Mouse (Mus musculus): ENCODE data around the gene Fggy. TPM values are rescaled to one million over a fixed set of nuclear protein-coding genes. Genes with fewer than 3 reads are reported as not detected.

Gene Fggy
- polyA plus RNA-seq, 1 experiment from 2014 or later: 22.8 TPM

GRCm38 (mm10) chr4:95624696-95625095 lies 67.4 kb downstream of the Fggy start:
- Histone ChIP-seq H3K9ac (ENCODE audit: low read depth, low read length) (no peak overlapping the region), H3K9me3 (ENCODE audit: control insufficient read depth, low read length) (no peaks in the 10 kb centered on the region), H3K4me3 (ENCODE audit: low read length) (no peak overlapping the region), H3K4me2 (ENCODE audit: low read depth, low read length) (no peak overlapping the region), H3K27ac (ENCODE audit: low read length) (no peak overlapping the region), H3K27me3 (replicated peaks; ENCODE audit: control insufficient read depth, insufficient read depth, low read length) (no peaks in the 10 kb centered on the region), H3K36me3 (ENCODE audit: control insufficient read depth, insufficient read depth, low read length) (no peaks in the 10 kb centered on the region), H3K4me1 (ENCODE audit: control insufficient read depth, insufficient read depth, low read length) (no peaks in the 10 kb centered on the region)
- WGBS: 87% methylated on average over 3 of the region's 3 CpGs
- ATAC-seq: no peak

- H3K9me3 ChIP-seq (ENCODE audit: control insufficient read depth, low read length): no peaks in the 10 kb centered on the region
Observed at GRCm38 (mm10) chr4:95625651-95626050, 68.3 kb downstream of the Fggy start.

GRCm38 (mm10) chr4:95626186-95626585 lies 68.9 kb downstream of the Fggy start:
- Histone ChIP-seq H3K9ac (ENCODE audit: low read depth, low read length) (no peak overlapping the region), H3K4me2 (ENCODE audit: low read depth, low read length) (no peak overlapping the region), H3K27ac (ENCODE audit: low read length) (no peak overlapping the region), H3K4me3 (ENCODE audit: low read length) (no peak overlapping the region), H3K36me3 (ENCODE audit: control insufficient read depth, insufficient read depth, low read length) (no peaks in the 10 kb centered on the region), H3K4me1 (ENCODE audit: control insufficient read depth, insufficient read depth, low read length) (no peaks in the 10 kb centered on the region), H3K9me3 (ENCODE audit: control insufficient read depth, low read length) (no peaks in the 10 kb centered on the region), H3K27me3 (replicated peaks; ENCODE audit: control insufficient read depth, insufficient read depth, low read length) (no peaks in the 10 kb centered on the region)
- no peak for ATAC-seq
- WGBS: 92% methylated on average over 3 of the region's 3 CpGs

More at GRCm38 (mm10) chr4:95625651-95626050, 68.3 kb downstream of the Fggy start:
- WGBS: 75% methylated on average over 4 of the region's 4 CpGs
- Histone ChIP-seq H3K4me1 (ENCODE audit: control insufficient read depth, insufficient read depth, low read length) (no peaks in the 10 kb centered on the region), H3K4me2 (ENCODE audit: low read depth, low read length) (no peak overlapping the region), H3K27me3 (replicated peaks; ENCODE audit: control insufficient read depth, insufficient read depth, low read length) (no peaks in the 10 kb centered on the region), H3K27ac (ENCODE audit: low read length) (no peak overlapping the region), H3K36me3 (ENCODE audit: control insufficient read depth, insufficient read depth, low read length) (no peaks in the 10 kb centered on the region), H3K9ac (ENCODE audit: low read depth, low read length) (no peak overlapping the region), H3K4me3 (ENCODE audit: low read length) (no peak overlapping the region)
- ATAC-seq: no peak

- 84% methylated on average over 3 of the region's 3 CpGs for WGBS
- Histone ChIP-seq H3K9me3 (ENCODE audit: control insufficient read depth, low read length) (no peaks in the 10 kb centered on the region), H3K4me3 (ENCODE audit: low read length) (no peak overlapping the region), H3K27ac (ENCODE audit: low read length) (no peak overlapping the region), H3K9ac (ENCODE audit: low read depth, low read length) (no peak overlapping the region), H3K27me3 (replicated peaks; ENCODE audit: control insufficient read depth, insufficient read depth, low read length) (no peaks in the 10 kb centered on the region), H3K4me2 (ENCODE audit: low read depth, low read length) (no peak overlapping the region), H3K4me1 (ENCODE audit: control insufficient read depth, insufficient read depth, low read length) (peaks cover 13% of the 10 kb centered on the region), H3K36me3 (ENCODE audit: control insufficient read depth, insufficient read depth, low read length) (no peaks in the 10 kb centered on the region)
- ATAC-seq: no peak
Observed at GRCm38 (mm10) chr4:95634903-95635302, 77.6 kb downstream of the Fggy start.

- WGBS: 28% methylated on average over 7 of the region's 7 CpGs
- peak; percentile 79 for ATAC-seq
- Histone ChIP-seq H3K4me3 (ENCODE audit: low read length) (no peak overlapping the region), H3K27ac (ENCODE audit: low read length) (peak overlapping the region; percentile 65), H3K27me3 (replicated peaks; ENCODE audit: control insufficient read depth, insufficient read depth, low read length) (no peaks in the 10 kb centered on the region), H3K9ac (ENCODE audit: low read depth, low read length) (no peak overlapping the region), H3K9me3 (ENCODE audit: control insufficient read depth, low read length) (no peaks in the 10 kb centered on the region), H3K4me1 (ENCODE audit: control insufficient read depth, insufficient read depth, low read length) (peaks cover 13% of the 10 kb centered on the region), H3K4me2 (ENCODE audit: low read depth, low read length) (peak overlapping the region; percentile 17), H3K36me3 (ENCODE audit: control insufficient read depth, insufficient read depth, low read length) (no peaks in the 10 kb centered on the region)
Observed at GRCm38 (mm10) chr4:95636937-95637749, 79.8 kb downstream of the Fggy start.

- Histone ChIP-seq H3K27me3 (replicated peaks; ENCODE audit: control insufficient read depth, insufficient read depth, low read length) (no peaks in the 10 kb centered on the region), H3K4me1 (ENCODE audit: control insufficient read depth, insufficient read depth, low read length) (peaks cover 13% of the 10 kb centered on the region), H3K9me3 (ENCODE audit: control insufficient read depth, low read length) (no peaks in the 10 kb centered on the region), H3K36me3 (ENCODE audit: control insufficient read depth, insufficient read depth, low read length) (no peaks in the 10 kb centered on the region), H3K27ac (ENCODE audit: low read length) (peak overlapping the region; percentile 65), H3K4me2 (ENCODE audit: low read depth, low read length) (no peak overlapping the region), H3K9ac (ENCODE audit: low read depth, low read length) (no peak overlapping the region), H3K4me3 (ENCODE audit: low read length) (no peak overlapping the region)
- 0 out of 2 replicates have a peak, but pooled peaks have one; percentile 17 for ATAC-seq
- 61% methylated on average over 3 of the region's 3 CpGs for WGBS
Observed at GRCm38 (mm10) chr4:95638063-95638462, 80.8 kb downstream of the Fggy start.

GRCm38 (mm10) chr4:95640831-95641230 lies 83.5 kb downstream of the Fggy start:
- no peaks in the 10 kb centered on the region for H3K27me3 ChIP-seq (replicated peaks; ENCODE audit: control insufficient read depth, insufficient read depth, low read length)
- ATAC-seq: no peak
- H3K4me3 ChIP-seq (ENCODE audit: low read length): no peak overlapping the region
- no peak overlapping the region for H3K27ac ChIP-seq (ENCODE audit: low read length)
- H3K36me3 ChIP-seq (ENCODE audit: control insufficient read depth, insufficient read depth, low read length): no peaks in the 10 kb centered on the region
- WGBS: 67% methylated on average over 1 of the region's 1 CpGs
- no peak overlapping the region for H3K9ac ChIP-seq (ENCODE audit: low read depth, low read length)
- H3K4me2 ChIP-seq (ENCODE audit: low read depth, low read length): no peak overlapping the region
- H3K9me3 ChIP-seq (ENCODE audit: control insufficient read depth, low read length): no peaks in the 10 kb centered on the region
- H3K4me1 ChIP-seq (ENCODE audit: control insufficient read depth, insufficient read depth, low read length): peaks cover 13% of the 10 kb centered on the region

- Histone ChIP-seq H3K4me3 (ENCODE audit: low read length) (no peak overlapping the region), H3K9me3 (ENCODE audit: control insufficient read depth, low read length) (no peaks in the 10 kb centered on the region), H3K4me1 (ENCODE audit: control insufficient read depth, insufficient read depth, low read length) (no peaks in the 10 kb centered on the region), H3K4me2 (ENCODE audit: low read depth, low read length) (no peak overlapping the region), H3K27me3 (replicated peaks; ENCODE audit: control insufficient read depth, insufficient read depth, low read length) (no peaks in the 10 kb centered on the region), H3K9ac (ENCODE audit: low read depth, low read length) (no peak overlapping the region), H3K36me3 (ENCODE audit: control insufficient read depth, insufficient read depth, low read length) (no peaks in the 10 kb centered on the region), H3K27ac (ENCODE audit: low read length) (no peak overlapping the region)
- WGBS: 64% methylated on average over 5 of the region's 5 CpGs
- no peak for ATAC-seq
Observed at GRCm38 (mm10) chr4:95644048-95644447, 86.7 kb downstream of the Fggy start.

GRCm38 (mm10) chr4:95648801-95649551 lies 91.7 kb downstream of the Fggy start:
- H3K27ac ChIP-seq (ENCODE audit: low read length): no peak overlapping the region
- H3K36me3 ChIP-seq (ENCODE audit: control insufficient read depth, insufficient read depth, low read length): no peaks in the 10 kb centered on the region
- H3K4me3 ChIP-seq (ENCODE audit: low read length): no peak overlapping the region
- 65% methylated on average over 3 of the region's 3 CpGs for WGBS
- peaks cover 7% of the 10 kb centered on the region for H3K4me1 ChIP-seq (ENCODE audit: control insufficient read depth, insufficient read depth, low read length)
- no peak overlapping the region for H3K4me2 ChIP-seq (ENCODE audit: low read depth, low read length)
- ATAC-seq: no peak
- H3K9ac ChIP-seq (ENCODE audit: low read depth, low read length): no peak overlapping the region
- no peaks in the 10 kb centered on the region; the same call in 1 of the 2 replicates for H3K9me3 ChIP-seq (ENCODE audit: control insufficient read depth, low read length)
- no peaks in the 10 kb centered on the region for H3K27me3 ChIP-seq (replicated peaks; ENCODE audit: control insufficient read depth, insufficient read depth, low read length)
